Mouse (Mus musculus) limb, embryonic 11.5 days (tissue): Measurements from ENCODE around the gene Gabpa. TPM values are rescaled to one million over a fixed set of nuclear protein-coding genes. Genes with fewer than 3 reads are reported as not detected.
A peak's percentile ranks its signal among the peaks of the same experiment; 100 is the strongest.

Experiments
- ATAC-seq: fragments of 200-750 bp; cut with Nextera tagmentation; 2 replicates; pipeline ENCODE4 v1.8.0; 2017; ENCODE audit warnings: low read depth; ENCODE audit not compliant: insufficient number of reproducible peaks, low FRiP score, low TSS enrichment
- DNase-seq: peaks from one replicate; pipeline ENCODE4 v3.0.0-alpha.2; 2015; ENCODE audit warnings: low spot score
- H3K27ac ChIP-seq: fragments of 300-500 bp; sonication (generic); replicated peaks from 2 replicates; pipeline ENCODE4 v1.5.1; 2014; ENCODE audit warnings: low read depth, mild to moderate bottlenecking, low read length
- H3K27me3 ChIP-seq: fragments of 300-500 bp; sonication (generic); 2 replicates; pipeline ENCODE4 v1.6.1; 2014; ENCODE audit warnings: mild to moderate bottlenecking, low read length, mixed read lengths; ENCODE audit not compliant: control insufficient read depth, insufficient read depth
- H3K36me3 ChIP-seq: fragments of 300-500 bp; sonication (generic); 2 replicates; pipeline ENCODE4 v1.6.1; 2014; ENCODE audit warnings: mild to moderate bottlenecking, low read length, moderate library complexity, mixed read lengths; ENCODE audit not compliant: control insufficient read depth, insufficient read depth
- H3K4me1 ChIP-seq: fragments of 300-500 bp; sonication (generic); 2 replicates; pipeline ENCODE4 v1.6.1; 2014; ENCODE audit warnings: low read length, mixed read lengths; ENCODE audit not compliant: control insufficient read depth, insufficient read depth
- H3K4me2 ChIP-seq: fragments of 300-500 bp; sonication (generic); 2 replicates; pipeline ENCODE4 v1.6.1; 2014; ENCODE audit warnings: low read depth, mild to moderate bottlenecking, moderate library complexity; ENCODE audit not compliant: severe bottlenecking
- H3K4me3 ChIP-seq: fragments of 300-500 bp; sonication (generic); 2 replicates; pipeline ENCODE4 v1.5.1; 2014; ENCODE audit warnings: low read depth, low read length
- H3K9ac ChIP-seq: fragments of 300-500 bp; sonication (generic); 2 replicates; pipeline ENCODE4 v1.6.1; 2014; ENCODE audit warnings: mild to moderate bottlenecking, low read length
- H3K9me3 ChIP-seq: fragments of 300-500 bp; sonication (generic); 2 replicates; pipeline ENCODE4 v1.6.1; 2016; ENCODE audit warnings: low read length; ENCODE audit not compliant: control insufficient read depth
- WGBS: fragments of 180-500 bp; shearing (Covaris S2); extraction: QIAGEN DNeasy Blood & Tissue Kit; methylation state at CpG from one replicate; pipeline ENCODE4 v1.1.7; 2014; 5-methylcytosine and 5-hydroxymethylcytosine counted together
- polyA plus RNA-seq: library from polyadenylated mRNA; unstranded; fragments of >200 nt; fragmentation: Nextera tagmentation; extraction: Ambion mirVana; gene quantifications from 2 replicates; pipeline ENCODE4 v1.2.1, GENCODE M21; 2014

Gene Gabpa
- 41.2 and 41.5 TPM in 2 replicates for polyA plus RNA-seq

GRCm38 (mm10) chr16:84834745-84835440 is at the start of gene Gabpa:
Gene Gabpa, plus strand, starts transcription at chr16:84834925.
- under 1% methylated on average over 51 of the region's 52 CpGs for WGBS
- DNase-seq, result peak; percentile 90
- Histone ChIP-seq H3K9ac (peak within 1 kb of the TSS; percentile 99), H3K27ac (peak within 1 kb of the TSS; percentile 95), H3K9me3 (no peaks in the 10 kb centered on the region), H3K4me2 (peak within 1 kb of the TSS; percentile 73), H3K27me3 (no peaks in the 10 kb centered on the region), H3K4me3 (peak within 1 kb of the TSS; percentile 93), H3K4me1 (0 out of 2 replicates have a peak, but pooled peaks cover 3% of the 10 kb centered on the region), H3K36me3 (peaks cover 8% of the 10 kb centered on the region)
- peak; percentile 95 for ATAC-seq

- no peak overlapping the region for H3K4me2 ChIP-seq
- H3K27me3 ChIP-seq, result no peaks in the 10 kb centered on the region
- 0 out of 2 replicates have a peak, but pooled peaks cover 2% of the 10 kb centered on the region for H3K4me1 ChIP-seq
- H3K27ac ChIP-seq, result no peak overlapping the region
- H3K9me3 ChIP-seq, result no peaks in the 10 kb centered on the region
- no peaks in the 10 kb centered on the region for H3K36me3 ChIP-seq
- H3K4me3 ChIP-seq, result no peak overlapping the region
- DNase-seq (no peak), ATAC-seq (no peak)
- WGBS, result 22% methylated on average over 7 of the region's 7 CpGs
- no peak overlapping the region for H3K9ac ChIP-seq
These were observed 49.8 kb upstream of the Gabpa start for GRCm38 (mm10) chr16:84784966-84785365.

DNA sequence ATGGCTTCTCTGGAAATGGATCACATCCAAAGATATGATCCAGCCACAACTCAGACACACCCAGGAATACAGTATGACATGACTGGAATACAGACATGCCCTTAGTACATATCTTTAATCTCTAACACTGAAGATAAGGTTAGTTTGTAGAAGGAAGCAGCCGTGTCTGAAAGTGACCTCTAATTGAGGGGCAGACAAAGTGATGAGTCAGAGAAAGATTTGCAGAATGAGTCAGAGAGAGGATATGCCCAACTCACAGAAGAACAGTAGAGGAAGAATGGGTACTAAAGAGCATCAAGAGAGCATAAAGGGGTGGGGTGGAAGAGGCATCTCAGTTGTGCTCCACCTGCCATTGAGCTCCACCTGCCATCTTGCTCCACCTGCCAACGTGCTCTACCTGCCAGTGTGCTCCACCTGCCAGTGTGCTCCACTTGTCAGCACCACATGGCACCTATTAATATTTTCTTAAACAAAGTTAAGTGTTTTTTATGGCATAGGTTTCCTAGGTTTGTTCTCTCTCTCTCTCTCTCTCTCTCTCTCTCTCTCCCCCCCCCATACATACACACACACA is 44.0 kb upstream of the Gabpa start:
- no peaks in the 10 kb centered on the region for H3K27me3 ChIP-seq
- DNase-seq (no peak), ATAC-seq (no peak)
- H3K4me3 ChIP-seq, result no peak overlapping the region
- H3K9me3 ChIP-seq, result no peaks in the 10 kb centered on the region
- no peaks in the 10 kb centered on the region for H3K36me3 ChIP-seq
- no peak overlapping the region for H3K9ac ChIP-seq
- H3K4me1 ChIP-seq, result no peaks in the 10 kb centered on the region
- H3K27ac ChIP-seq, result no peak overlapping the region
- 70% methylated on average over 2 of the region's 2 CpGs for WGBS
- no peak overlapping the region for H3K4me2 ChIP-seq

DNA sequence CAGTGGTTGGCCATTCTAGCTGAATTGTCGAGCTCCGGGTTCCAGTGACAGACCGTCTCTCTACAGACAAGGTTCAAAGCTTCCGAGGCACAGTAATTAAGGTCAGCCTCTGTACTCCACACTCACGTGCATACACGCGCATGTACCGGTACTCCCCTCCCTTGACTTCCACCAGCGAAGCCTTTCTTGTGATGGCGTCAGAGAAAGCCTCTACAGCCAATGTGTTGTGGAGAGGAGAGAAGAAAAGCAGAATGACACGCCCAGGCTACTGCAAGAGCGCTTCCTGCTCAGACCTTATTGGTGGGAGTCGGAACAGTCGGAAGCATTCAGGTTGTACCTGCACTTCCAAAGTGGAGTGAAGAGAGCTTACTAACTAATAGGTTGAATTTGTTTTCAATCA is 41.3 kb upstream of the Gabpa start:
- Histone ChIP-seq H3K27me3 (no peaks in the 10 kb centered on the region), H3K4me1 (no peaks in the 10 kb centered on the region), H3K9me3 (no peaks in the 10 kb centered on the region), H3K36me3 (no peaks in the 10 kb centered on the region), H3K4me3 (no peak overlapping the region), H3K27ac (no peak overlapping the region), H3K4me2 (no peak overlapping the region), H3K9ac (no peak overlapping the region)
- ATAC-seq, result no peak
- no peak for DNase-seq
- 85% methylated on average over 14 of the region's 14 CpGs for WGBS

DNA sequence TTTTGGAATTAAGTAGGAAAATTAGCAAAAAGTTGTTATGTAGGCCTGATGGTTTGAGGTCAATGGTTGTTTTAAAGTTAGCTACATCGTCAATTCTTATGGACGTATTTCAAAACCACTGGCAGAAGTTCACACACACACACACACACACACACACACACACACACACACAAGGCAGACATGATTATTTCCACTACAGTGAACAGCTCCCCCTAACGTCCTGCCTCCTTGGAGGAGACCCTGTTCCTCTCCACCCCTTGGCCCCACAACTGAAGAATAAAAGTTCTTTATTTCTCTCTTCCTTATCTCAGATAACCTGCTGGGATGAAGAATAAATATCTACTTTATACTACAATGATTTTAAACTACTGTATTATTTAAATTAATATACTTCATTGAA is 39.4 kb upstream of the Gabpa start:
- H3K4me3 ChIP-seq, result no peak overlapping the region
- no peak overlapping the region for H3K27ac ChIP-seq
- H3K9me3 ChIP-seq, result no peaks in the 10 kb centered on the region
- H3K9ac ChIP-seq, result no peak overlapping the region
- no peak for DNase-seq
- no peaks in the 10 kb centered on the region for H3K27me3 ChIP-seq
- H3K36me3 ChIP-seq, result no peaks in the 10 kb centered on the region
- H3K4me2 ChIP-seq, result no peak overlapping the region
- no peak for ATAC-seq
- H3K4me1 ChIP-seq, result no peaks in the 10 kb centered on the region
- WGBS, result 70% methylated on average over 3 of the region's 3 CpGs

GRCm38 (mm10) chr16:84796678-84797077 is 38.0 kb upstream of the Gabpa start:
- no peak for DNase-seq
- H3K9ac ChIP-seq, result no peak overlapping the region
- no peak overlapping the region for H3K4me3 ChIP-seq
- H3K4me1 ChIP-seq, result no peaks in the 10 kb centered on the region
- H3K9me3 ChIP-seq, result no peaks in the 10 kb centered on the region
- no peaks in the 10 kb centered on the region for H3K27me3 ChIP-seq
- no peaks in the 10 kb centered on the region for H3K36me3 ChIP-seq
- no peak overlapping the region for H3K4me2 ChIP-seq
- 85% methylated on average over 9 of the region's 9 CpGs for WGBS
- ATAC-seq, result no peak
- H3K27ac ChIP-seq, result no peak overlapping the region

DNA sequence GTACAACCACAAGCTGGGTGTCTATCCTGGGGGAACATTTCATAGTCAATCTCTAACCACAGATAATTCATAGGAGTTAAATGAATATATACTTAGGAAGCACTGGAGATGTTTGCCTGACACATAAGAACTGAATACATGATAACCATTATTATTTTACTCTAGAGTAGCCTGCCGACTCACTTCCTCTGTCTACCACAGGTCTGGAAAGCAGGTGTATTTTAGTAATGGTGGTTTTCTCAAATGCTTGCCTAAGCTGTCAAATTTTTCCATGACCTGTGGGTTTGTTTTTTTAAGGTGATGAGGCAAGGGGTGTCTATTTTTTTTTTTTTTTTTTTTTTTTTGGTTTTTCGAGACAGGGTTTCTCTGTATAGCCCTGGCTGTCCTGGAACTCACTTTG is 34.7 kb upstream of the Gabpa start:
- DNase-seq (no peak), ATAC-seq (no peak)
- Histone ChIP-seq H3K4me2 (no peak overlapping the region), H3K4me3 (no peak overlapping the region), H3K27ac (no peak overlapping the region), H3K9ac (no peak overlapping the region), H3K4me1 (no peaks in the 10 kb centered on the region), H3K36me3 (no peaks in the 10 kb centered on the region), H3K27me3 (no peaks in the 10 kb centered on the region), H3K9me3 (no peaks in the 10 kb centered on the region)
- WGBS, result 97% methylated on average over 1 of the region's 2 CpGs

DNA sequence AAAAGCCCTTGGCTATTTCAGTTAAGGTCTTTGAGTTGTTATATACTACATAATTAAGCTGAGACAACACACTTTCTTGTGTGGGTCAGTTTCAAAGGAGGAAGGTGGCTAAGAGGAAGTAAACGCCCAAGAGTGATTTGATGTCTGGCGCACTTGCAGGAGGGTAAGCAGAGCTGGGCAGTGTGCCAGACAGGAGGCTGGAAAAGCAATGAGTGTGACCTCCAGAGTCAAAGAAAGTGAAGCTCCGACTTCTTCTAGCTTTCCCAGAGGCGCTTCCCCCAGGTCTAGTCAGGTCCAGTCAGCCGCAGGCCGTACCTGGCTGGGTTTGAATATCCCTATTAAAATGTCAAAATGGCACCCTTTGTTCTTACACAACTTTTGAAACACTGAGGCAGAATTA is 32.5 kb upstream of the Gabpa start:
- ATAC-seq, result no peak
- Histone ChIP-seq H3K27me3 (no peaks in the 10 kb centered on the region), H3K4me3 (no peak overlapping the region), H3K4me2 (no peak overlapping the region), H3K9ac (no peak overlapping the region), H3K9me3 (no peaks in the 10 kb centered on the region), H3K27ac (no peak overlapping the region), H3K4me1 (no peaks in the 10 kb centered on the region), H3K36me3 (no peaks in the 10 kb centered on the region)
- WGBS, result 75% methylated on average over 6 of the region's 6 CpGs
- no peak for DNase-seq
